Comparison of ENCODE assay signal across 8 mouse cellular contexts in the genomic region with DNA sequence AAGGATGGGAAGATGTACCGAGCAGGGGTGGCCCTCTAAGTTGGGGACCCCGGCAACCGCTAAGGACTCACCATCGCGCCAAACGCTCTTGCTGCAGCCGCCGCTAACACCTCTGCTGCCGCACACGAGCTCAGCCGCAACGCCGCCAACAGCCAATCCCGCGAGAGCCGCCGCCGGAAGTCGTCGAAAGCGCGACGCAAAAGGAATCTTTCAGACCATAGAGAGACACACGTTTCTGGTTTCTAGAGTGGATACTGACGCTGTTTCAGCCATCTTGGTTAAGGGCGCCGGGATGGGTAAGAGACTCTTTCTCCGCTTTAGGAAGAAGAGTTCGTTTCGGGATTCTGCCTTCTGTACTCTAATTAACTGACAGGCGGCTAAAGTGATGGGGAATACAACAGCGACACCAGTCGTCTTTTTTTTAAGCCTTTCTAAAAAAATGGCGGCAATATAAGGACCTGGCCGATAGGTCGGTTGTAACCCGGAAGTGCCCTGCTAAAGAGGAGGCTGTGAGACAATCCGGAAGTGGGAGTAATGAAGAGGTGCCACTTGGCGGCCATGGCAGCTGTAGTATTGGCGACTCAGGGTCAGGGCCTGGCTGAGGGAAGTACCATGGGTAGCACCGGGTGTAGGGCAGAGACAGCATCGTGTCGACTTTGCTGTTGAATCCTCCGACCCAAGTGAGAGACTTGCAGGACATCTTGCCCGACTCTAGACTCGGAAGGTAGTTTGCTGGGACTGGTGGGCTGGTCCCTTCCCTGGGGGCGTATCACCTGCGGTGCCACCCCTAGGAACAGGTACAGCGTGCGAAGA. TPM values are rescaled to one million over a fixed set of nuclear protein-coding genes. Genes with fewer than 3 reads are reported as not detected.
DNase-seq lines count a peak whose midpoint lies in the region; ATAC-seq and TF ChIP-seq lines count a peak whose summit lies in the region.

A gene (plus strand): TSS at position 191 of the 813 bp plus-strand sequence.
A gene (minus strand): TSS at position 649 of the 813 bp plus-strand sequence.

- 0 out of 6 replicates have a peak, but pooled peaks of 1 of the 3 experiments have one; percentile 18 for TF ChIP-seq CTCF in MEL (IDR thresholded peaks at IDR 0.05 in 2 of 3, conservative IDR thresholded peaks at IDR 0.05 in 1 of 3; ENCODE audit: control insufficient read depth in 1 of 3, insufficient read depth in 1 of 3, low read depth in 2 of 3, low read length in 3 of 3, poor library complexity in 1 of 3, severe bottlenecking in 1 of 3)
- TF ChIP-seq CTCF in cerebellum, adult 2 months (IDR thresholded peaks at IDR 0.05; ENCODE audit: borderline replicate concordance, insufficient read depth, low read depth, low read length) = no peak
- TF ChIP-seq CTCF in forebrain, postnatal 0 days (IDR thresholded peaks at IDR 0.05; ENCODE audit: low read depth) = peak; percentile 46

- peak within 1 kb of the TSS; percentile 93 for H3K27ac ChIP-seq in MEL (ENCODE audit: control insufficient read depth, low read depth, low read length)
- peak within 1 kb of the TSS; percentile 36; the same call in 1 of the 2 replicates for H3K27ac ChIP-seq in cerebellum, adult 2 months (ENCODE audit: insufficient read depth, low read length)
- H3K27ac ChIP-seq in forebrain, postnatal 0 days (ENCODE audit: low read depth, low read length) = peak within 1 kb of the TSS; percentile 94
- peak within 1 kb of the TSS; percentile 85 for H3K27ac ChIP-seq in lung, embryonic 15.5 days

- H3K9me3 ChIP-seq in MEL (replicated peaks; ENCODE audit: insufficient read depth, low read length) = no peaks in the 10 kb centered on the region
- no peaks in the 10 kb centered on the region for H3K9me3 ChIP-seq in forebrain, postnatal 0 days (ENCODE audit: low read length)
- H3K9me3 ChIP-seq in lung, embryonic 15.5 days = no peaks in the 10 kb centered on the region

- H3K4me2 ChIP-seq in forebrain, postnatal 0 days (ENCODE audit: low read depth) = peak within 1 kb of the TSS; percentile 74
- peak within 1 kb of the TSS; percentile 84 for H3K4me2 ChIP-seq in lung, embryonic 15.5 days

- no peaks in the 10 kb centered on the region for H3K27me3 ChIP-seq in MEL (ENCODE audit: control insufficient read depth in 1 of 2, insufficient read depth in 2 of 2, low read length in 2 of 2)
- no peaks in the 10 kb centered on the region for H3K27me3 ChIP-seq in cerebellum, adult 2 months (ENCODE audit: control insufficient read depth, insufficient read depth, low read length)
- no peaks in the 10 kb centered on the region for H3K27me3 ChIP-seq in forebrain, postnatal 0 days (ENCODE audit: insufficient read depth, low read length)
- no peaks in the 10 kb centered on the region for H3K27me3 ChIP-seq in lung, embryonic 15.5 days

- peak; percentile 51 to 88 for TF ChIP-seq POLR2A in MEL (IDR thresholded peaks at IDR 0.05; ENCODE audit: control insufficient read depth in 1 of 2, insufficient read depth in 1 of 2, low read depth in 1 of 2, low read length in 2 of 2, poor library complexity in 1 of 2)
- peak; percentile 67; the same call in 1 of the 2 replicates for TF ChIP-seq POLR2A in cerebellum, adult 2 months (IDR thresholded peaks at IDR 0.05; ENCODE audit: borderline replicate concordance, insufficient read depth, low read length)

- peaks cover 12 to 13% of the 10 kb centered on the region in 2 experiments; a peak in 3 of 4 replicates for H3K4me1 ChIP-seq in MEL (ENCODE audit: control insufficient read depth in 1 of 2, insufficient read depth in 2 of 2, low read length in 2 of 2)
- peaks cover 5% of the 10 kb centered on the region; the same call in 1 of the 2 replicates for H3K4me1 ChIP-seq in cerebellum, adult 2 months (ENCODE audit: control insufficient read depth, insufficient read depth, low read length)
- H3K4me1 ChIP-seq in forebrain, postnatal 0 days (ENCODE audit: insufficient read depth) = peaks cover 28% of the 10 kb centered on the region
- H3K4me1 ChIP-seq in lung, embryonic 15.5 days = peaks cover 26% of the 10 kb centered on the region

- under 1% methylated on average over 50 of the region's 50 CpGs for WGBS in cerebellum, adult 2 months
- WGBS in forebrain, postnatal 0 days = under 1% methylated on average over 50 of the region's 50 CpGs
- WGBS in lung, embryonic 15.5 days = under 1% methylated on average over 50 of the region's 50 CpGs

- TF ChIP-seq EP300 in MEL (IDR thresholded peaks at IDR 0.05; ENCODE audit: low read depth in 1 of 2, low read length in 2 of 2) = no peak

- H3K36me3 ChIP-seq in MEL (ENCODE audit: control insufficient read depth in 1 of 2, insufficient read depth in 2 of 2, low read length in 2 of 2) = peaks cover 27 to 39% of the 10 kb centered on the region in 2 experiments
- peaks cover 20% of the 10 kb centered on the region for H3K36me3 ChIP-seq in forebrain, postnatal 0 days (ENCODE audit: insufficient read depth)
- peaks cover 36% of the 10 kb centered on the region for H3K36me3 ChIP-seq in lung, embryonic 15.5 days

- peak; percentile 97 for DNase-seq in MEL (ENCODE audit: low read depth, low spot score)
- peak; percentile 94 for DNase-seq in cerebellum, adult 2 months
- DNase-seq in forebrain, postnatal 0 days = peak; percentile 98
- peak; percentile 94 for DNase-seq in heart, postnatal 4 days
- peak; percentile 92 to 94 for DNase-seq in layer of hippocampus, adult 8-10 months (ENCODE audit: low spot score in 2 of 2)
- peak; percentile 90 for DNase-seq in ovary, adult 18-20 months (ENCODE audit: low spot score)
- peak; percentile 96 for DNase-seq in thymus, postnatal 0 days (ENCODE audit: low spot score)

- H3K79me2 ChIP-seq in MEL (ENCODE audit: control insufficient read depth, insufficient read depth, low read length, poor library complexity) = peaks cover 69% of the 10 kb centered on the region

- H3K4me3 ChIP-seq in MEL (ENCODE audit: control insufficient read depth in 1 of 2, insufficient read depth in 1 of 2, low read depth in 2 of 2, low read length in 2 of 2) = peak within 1 kb of the TSS; percentile 79 to 91
- peak within 1 kb of the TSS; percentile 96 for H3K4me3 ChIP-seq in cerebellum, adult 2 months (replicated peaks; ENCODE audit: insufficient read depth, low read depth, low read length)
- peak within 1 kb of the TSS; percentile 94 for H3K4me3 ChIP-seq in forebrain, postnatal 0 days (ENCODE audit: low read depth, low read length)
- H3K4me3 ChIP-seq in lung, embryonic 15.5 days = peak within 1 kb of the TSS; percentile 71

- TF ChIP-seq RAD21 in MEL (IDR thresholded peaks at IDR 0.05; ENCODE audit: low read depth, low read length) = no peak

- H3K9ac ChIP-seq in MEL (ENCODE audit: control insufficient read depth, low read depth, low read length, poor library complexity, severe bottlenecking) = peak within 1 kb of the TSS; percentile 91
- H3K9ac ChIP-seq in forebrain, postnatal 0 days = peak within 1 kb of the TSS; percentile 96
- peak within 1 kb of the TSS; percentile 66 for H3K9ac ChIP-seq in lung, embryonic 15.5 days

- peak; percentile 97 for ATAC-seq in forebrain, postnatal 0 days
- peak; percentile 96 for ATAC-seq in lung, embryonic 15.5 days (ENCODE audit: borderline replicate concordance, extremely low read depth, low FRiP score, low TSS enrichment)

TF ChIP-seq in MEL, 35 proteins besides CTCF, POLR2A, EP300 and RAD21 (continues in another document):
- TF ChIP-seq ZMIZ1 (IDR thresholded peaks at IDR 0.05; ENCODE audit: low read depth, low read length) (no peak; the same call in 1 of the 2 replicates), TAL1 (IDR thresholded peaks at IDR 0.05; ENCODE audit: low read length) (no peak), ELF1 (IDR thresholded peaks at IDR 0.05; ENCODE audit: low read depth, low read length) (peak; percentile 98), UBTF (IDR thresholded peaks at IDR 0.05; ENCODE audit: borderline replicate concordance, insufficient read depth, low read depth, low read length) (no peak), HCFC1 (IDR thresholded peaks at IDR 0.05; ENCODE audit: low read depth, low read length) (peak; percentile 96), POLR2AphosphoS5 (IDR thresholded peaks at IDR 0.05; ENCODE audit: borderline replicate concordance, low read depth, low read length) (no peak), BHLHE40 (IDR thresholded peaks at IDR 0.05; ENCODE audit: borderline replicate concordance, low read depth, low read length) (no peak), USF2 (IDR thresholded peaks at IDR 0.05; ENCODE audit: borderline replicate concordance in 1 of 2, insufficient read depth in 1 of 2, low read depth in 1 of 2, low read length in 2 of 2) (no peak), MAFK (IDR thresholded peaks at IDR 0.05; ENCODE audit: borderline replicate concordance, low read depth, low read length) (no peak), CHD2 (IDR thresholded peaks at IDR 0.05; ENCODE audit: low read length) (peak; percentile 98), MXI1 (IDR thresholded peaks at IDR 0.05; ENCODE audit: low read depth, low read length) (peak; percentile 91), RCOR1 (IDR thresholded peaks at IDR 0.05; ENCODE audit: low read depth, low read length) (no peak)

RNA-seq across cellular contexts. Expression of the first gene that starts in this region (rescaled TPM):
- total RNA-seq in MEL (2012; rRNA removed) = 12.3 and 13.1 TPM in 2 replicates
- 10 to 100 TPM in 1 of 2 experiments, not detected in 1; 34.4 TPM for polyA plus RNA-seq in MEL (2012; ENCODE audit: insufficient read depth in 1 of 2, insufficient read length in 2 of 2, low read depth in 1 of 2, low replicate concordance in 2 of 2, missing spikeins in 1 of 2)
- polyA plus RNA-seq in cerebellum, adult 2 months (2012; rRNA removed) = 31.9 and 33.5 TPM in 2 replicates
- 14.0 and 19.4 TPM in 2 replicates for total RNA-seq in forebrain, postnatal 0 days (2014; rRNA removed)
- 15.0 and 20.7 TPM in 2 replicates for polyA plus RNA-seq in forebrain, postnatal 0 days (2015; fragmentation: Nextera tagmentation; extraction: Ambion mirVana)
- 10 to 100 TPM; 25.0 to 28.8 TPM for total RNA-seq in heart, postnatal 4 days (2021)
- 10 to 100 TPM; 35.0 to 43.0 (median 38.3) TPM for total RNA-seq in layer of hippocampus, adult 8-10 months (2022)
- 27.0 and 31.3 TPM in 2 replicates for polyA plus RNA-seq in lung, embryonic 15.5 days (2015; fragmentation: Nextera tagmentation; extraction: Ambion mirVana)
- 16.7 and 17.6 TPM in 2 replicates for polyA plus RNA-seq in thymus, postnatal 0 days (2015; fragmentation: Nextera tagmentation; extraction: Ambion mirVana)

RNA-seq across cellular contexts. Expression of the second gene that starts in this region (rescaled TPM):
- 343 and 401 TPM in 2 replicates for total RNA-seq in MEL (2012; rRNA removed)
- polyA plus RNA-seq in MEL (2012; ENCODE audit: insufficient read depth in 1 of 2, insufficient read length in 2 of 2, low read depth in 1 of 2, low replicate concordance in 2 of 2, missing spikeins in 1 of 2) = 100 to 1,000 TPM in 1 of 2 experiments, not detected in 1; 299 TPM
- 79.5 and 92.0 TPM in 2 replicates for polyA plus RNA-seq in cerebellum, adult 2 months (2012; rRNA removed)
- 85.6 and 106 TPM in 2 replicates for total RNA-seq in forebrain, postnatal 0 days (2014; rRNA removed)
- polyA plus RNA-seq in forebrain, postnatal 0 days (2015; fragmentation: Nextera tagmentation; extraction: Ambion mirVana) = 285 and 329 TPM in 2 replicates
- total RNA-seq in heart, postnatal 4 days (2021) = 10 to 100 TPM; 78.2 to 86.6 TPM
- 10 to 100 TPM; 23.9 to 53.3 (median 35.7) TPM for total RNA-seq in layer of hippocampus, adult 8-10 months (2022)
- 326 and 362 TPM in 2 replicates for polyA plus RNA-seq in lung, embryonic 15.5 days (2015; fragmentation: Nextera tagmentation; extraction: Ambion mirVana)
- polyA plus RNA-seq in thymus, postnatal 0 days (2015; fragmentation: Nextera tagmentation; extraction: Ambion mirVana) = 245 and 278 TPM in 2 replicates

Comparison
In these comparisons a context has a peak if more than half of its experiments do, and no peak if none do; other contexts are left out.
1. Peak in every context shown above with its lines: DNase-seq, ATAC-seq, H3K4me3 ChIP-seq and H3K27ac ChIP-seq.
2. H3K27ac ChIP-seq: peak in every context shown above with its lines; median percentile 94 in forebrain, postnatal 0 days; 93 in MEL; 85 in lung, embryonic 15.5 days; 36 in cerebellum, adult 2 months.